Mouse (Mus musculus): ENCODE results near the gene Sorl1.

Sorl1 gene

GRCm38 (mm10) chr9:41983286-41983685 lies 140.8 kb downstream of the Sorl1 start:
- TF ChIP-seq GATA4 (IDR thresholded peaks at IDR 0.05; ENCODE audit: insufficient replicate concordance, low read length), result no peak

- no peak for TF ChIP-seq GATA4 (IDR thresholded peaks at IDR 0.05; ENCODE audit: insufficient replicate concordance, low read length)
Measured at GRCm38 (mm10) chr9:41982760-41983159, 141.3 kb downstream of the Sorl1 start.

- TF ChIP-seq GATA4 (IDR thresholded peaks at IDR 0.05; ENCODE audit: insufficient replicate concordance, low read length), result no peak
Measured at GRCm38 (mm10) chr9:41982023-41982422, 142.1 kb downstream of the Sorl1 start.

- TF ChIP-seq GATA4 (IDR thresholded peaks at IDR 0.05; ENCODE audit: insufficient replicate concordance, low read length), result no peak
Measured at GRCm38 (mm10) chr9:41981306-41981705, 142.8 kb downstream of the Sorl1 start.

GRCm38 (mm10) chr9:41980796-41981195 lies 143.3 kb downstream of the Sorl1 start:
- no peak for TF ChIP-seq GATA4 (IDR thresholded peaks at IDR 0.05; ENCODE audit: insufficient replicate concordance, low read length)

- no peak for TF ChIP-seq GATA4 (IDR thresholded peaks at IDR 0.05; ENCODE audit: insufficient replicate concordance, low read length)
Measured at GRCm38 (mm10) chr9:41978366-41978765, 145.7 kb downstream of the Sorl1 start.

GRCm38 (mm10) chr9:41975968-41976367 lies 148.1 kb downstream of the Sorl1 start:
- no peak for TF ChIP-seq GATA4 (IDR thresholded peaks at IDR 0.05; ENCODE audit: insufficient replicate concordance, low read length)

- no peak for TF ChIP-seq GATA4 (IDR thresholded peaks at IDR 0.05; ENCODE audit: insufficient replicate concordance, low read length)
Measured at GRCm38 (mm10) chr9:41974661-41975060, 149.4 kb downstream of the Sorl1 start.

- no peak for TF ChIP-seq GATA4 (IDR thresholded peaks at IDR 0.05; ENCODE audit: insufficient replicate concordance, low read length)
Measured at GRCm38 (mm10) chr9:41973775-41974657, 150.1 kb downstream of the Sorl1 start.

GRCm38 (mm10) chr9:41969961-41970360 lies 154.1 kb downstream of the Sorl1 start:
- no peak for TF ChIP-seq GATA4 (IDR thresholded peaks at IDR 0.05; ENCODE audit: insufficient replicate concordance, low read length)

GRCm38 (mm10) chr9:41968673-41969460 lies 155.2 kb downstream of the Sorl1 start:
- no peak for TF ChIP-seq GATA4 (IDR thresholded peaks at IDR 0.05; ENCODE audit: insufficient replicate concordance, low read length)

GRCm38 (mm10) chr9:41961274-41961673 lies 162.8 kb downstream of the Sorl1 start:
- no peak for TF ChIP-seq GATA4 (IDR thresholded peaks at IDR 0.05; ENCODE audit: insufficient replicate concordance, low read length)

GRCm38 (mm10) chr9:41958282-41958681 lies 165.8 kb downstream of the Sorl1 start:
- TF ChIP-seq GATA4 (IDR thresholded peaks at IDR 0.05; ENCODE audit: insufficient replicate concordance, low read length), result no peak

GRCm38 (mm10) chr9:41953486-41953885 lies 170.6 kb downstream of the Sorl1 start:
- TF ChIP-seq GATA4 (IDR thresholded peaks at IDR 0.05; ENCODE audit: insufficient replicate concordance, low read length), result no peak

- TF ChIP-seq GATA4 (IDR thresholded peaks at IDR 0.05; ENCODE audit: insufficient replicate concordance, low read length), result no peak
Measured at GRCm38 (mm10) chr9:41952650-41953204, 171.4 kb downstream of the Sorl1 start.

Measured in liver, adult (tissue).